Mouse (Mus musculus) left cerebral cortex, adult 2 months (tissue): ENCODE data around the gene Rtn3. TPM values are rescaled to one million over a fixed set of nuclear protein-coding genes. Genes with fewer than 3 reads are reported as not detected.
"Not testable (repeated sequence)": the region's sequence is repeated elsewhere in the genome, so short reads cannot be mapped to it uniquely, and the experiment has no call there.

Experiments
- DNase-seq, 2 experiments: peaks; one replicate each; pipeline ENCODE4 v3.0.0; 2021 to 2022; ENCODE audit warnings: low spot score in 2 of 2, mixed read lengths in 1 of 2; ENCODE audit errors: extremely low spot score in 1 of 2
- H3K27ac ChIP-seq: fragments of 200-600 bp; 2 replicates; pipeline ENCODE4 v1.8.1; 2022
- H3K4me3 ChIP-seq: fragments of 200-600 bp; 2 replicates; pipeline ENCODE4 v1.8.1; 2022
- CTCF ChIP-seq: fragments of 200-600 bp; IDR thresholded peaks from 2 replicates; pipeline ENCODE4 v1.8.1; 2022; ENCODE audit warnings: antibody characterized with exemption, mild to moderate bottlenecking, moderate library complexity
- intact Hi-C: fragments of 180-260 bp; cut with DNase I; formaldehyde crosslinking; loops from one replicate; pipeline ENCODE4 v1.15.1; 2025
- total RNA-seq, 2 experiments: library from RNA; stranded (reverse); gene quantifications; 2 replicates each; pipeline ENCODE4 v1.2.3; 2021

The Rtn3 gene
- total RNA-seq, 2 experiments from 2014 or later, result 792 to 823 TPM

DNA sequence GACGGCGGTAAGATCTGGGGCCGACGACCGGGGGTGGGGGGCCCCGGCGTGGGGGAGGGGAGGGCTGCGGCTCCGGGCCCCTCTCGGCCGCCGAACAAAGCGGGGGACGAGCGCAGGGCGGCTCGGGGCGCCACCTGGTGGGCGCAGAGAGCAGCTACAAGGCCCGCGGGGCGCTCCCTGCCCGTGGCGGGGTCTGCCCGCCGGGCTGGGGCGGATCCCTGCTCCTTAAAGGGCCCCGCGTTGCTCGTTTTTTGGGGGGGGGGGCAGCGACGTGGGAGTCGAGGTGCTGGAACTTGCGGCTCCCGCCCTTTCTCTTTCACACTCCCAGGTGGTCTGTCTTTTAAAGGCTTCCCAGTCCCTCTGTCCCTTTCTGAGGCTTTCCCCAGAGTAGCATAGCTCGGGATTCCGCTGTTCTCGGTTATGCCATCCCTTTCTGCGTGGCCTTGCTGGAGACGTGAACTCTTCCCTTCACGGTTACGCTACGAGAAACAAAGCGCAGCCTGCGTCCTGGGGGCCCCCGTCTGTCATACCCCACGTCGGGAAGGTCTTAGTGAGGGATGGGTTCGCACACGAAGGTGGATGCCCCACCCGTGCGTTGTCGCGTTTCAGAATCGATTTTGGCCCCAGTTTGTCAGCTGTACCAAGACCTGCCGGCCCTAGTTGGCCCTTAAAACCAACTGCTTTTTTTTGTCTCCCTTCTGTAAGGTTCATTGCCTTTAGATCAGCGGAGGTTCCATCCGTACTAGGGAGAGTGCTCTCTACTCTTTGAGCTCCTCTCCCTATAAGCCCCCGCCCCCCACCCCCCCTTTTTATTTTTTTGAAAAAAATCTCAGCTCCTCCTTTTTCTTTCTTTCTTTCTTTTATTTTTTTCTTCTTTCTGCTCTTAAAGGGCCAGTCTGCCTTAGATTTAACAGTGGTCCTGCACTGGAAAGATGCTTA lies 64.9 kb downstream of the Rtn3 start:
- TF ChIP-seq CTCF, result peak; percentile 88

DNA sequence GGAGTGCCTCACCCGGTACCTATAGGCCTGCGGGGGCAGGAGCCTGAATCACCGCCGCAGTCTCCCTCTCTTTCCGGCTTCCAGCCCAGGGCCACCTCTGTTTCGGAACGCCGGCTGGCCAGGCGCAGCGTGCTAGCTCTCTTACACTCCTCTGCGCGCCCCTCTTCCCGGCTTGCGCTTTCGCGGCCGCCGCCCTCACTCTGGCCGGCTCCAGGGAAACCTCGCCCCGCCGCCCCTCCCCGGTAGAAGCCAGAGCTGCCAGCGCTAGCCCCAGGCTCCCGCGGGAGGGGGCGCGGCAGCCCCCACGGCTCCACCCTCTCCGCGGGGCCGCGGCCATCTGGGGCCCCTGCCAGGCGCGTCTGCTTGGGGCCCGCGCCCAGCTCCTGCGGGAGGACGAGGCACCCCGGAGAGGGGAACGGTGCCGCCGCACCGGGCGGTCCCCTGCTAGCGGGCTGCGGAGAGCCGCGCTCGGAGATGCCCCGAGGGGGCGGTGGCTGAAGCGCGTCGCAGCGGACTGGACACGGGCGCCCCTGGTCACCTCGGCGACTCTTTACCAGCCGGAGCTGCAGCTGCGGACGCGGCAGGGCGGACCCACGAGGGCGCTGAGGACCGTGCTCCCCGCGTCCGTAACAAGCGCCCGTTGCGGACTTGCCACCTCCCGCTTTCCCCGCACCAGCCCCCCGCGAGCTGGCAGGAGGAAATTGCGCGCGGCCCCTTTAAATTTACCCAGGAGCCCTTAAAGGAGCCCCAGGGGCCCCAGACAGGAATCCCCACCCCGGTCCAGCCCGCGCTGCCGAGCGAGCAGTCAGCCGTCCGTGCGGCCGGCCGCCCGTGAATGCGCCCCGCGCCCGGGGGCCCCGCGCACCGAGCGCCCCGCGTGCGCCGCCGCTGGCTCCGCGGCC lies 66.0 kb downstream of the Rtn3 start, which contains the start of gene 2700081O15Rik:
Gene 2700081O15Rik, plus strand, starts transcription at position 792 of the 902 bp plus-strand sequence.
- Histone ChIP-seq H3K27ac (peak within 1 kb of the TSS; percentile 87), H3K4me3 (peak within 1 kb of the TSS; percentile 75)
- intact Hi-C loops, result loop anchor here (2.0 to 5.0 kb wide), 5 partner anchors 34 to 360 kb away; partner anchors contain the start of genes Macrod1, Mark2, Naa40 and Rcor2
- DNase-seq, result peak; percentile 75 to 76
- no peak for TF ChIP-seq CTCF

More for the DNA sequence above, 64.9 kb downstream of the Rtn3 start:
- intact Hi-C loops, result loop anchor here (1.0 to 5.0 kb wide), 6 partner anchors 35 to 361 kb away; partner anchors contain the start of genes Macrod1, Mark2, Naa40 and Rcor2
- Histone ChIP-seq H3K27ac (peak overlapping the region; percentile 81), H3K4me3 (peak overlapping the region; percentile 75)
- DNase-seq, result peak; percentile 83 to 88

GRCm38 (mm10) chr19:7415916-7416833 lies 66.9 kb downstream of the Rtn3 start:
- no peak for DNase-seq
- Histone ChIP-seq H3K4me3 (peak overlapping the region; percentile 75), H3K27ac (peak overlapping the region; percentile 87)
- TF ChIP-seq CTCF, result no peak
- intact Hi-C loops, result loop anchor here (2.0 to 5.0 kb wide), 5 partner anchors 33 to 359 kb away; partner anchors contain the start of genes Macrod1, Mark2, Naa40 and Rcor2

GRCm38 (mm10) chr19:7412361-7412760 lies 70.7 kb downstream of the Rtn3 start:
- no peak for DNase-seq
- H3K4me3 ChIP-seq, result no peak overlapping the region
- TF ChIP-seq CTCF, result no peak
- intact Hi-C loops, result no loop called here
- no peak overlapping the region for H3K27ac ChIP-seq

- intact Hi-C loops, result no loop called here
- H3K4me3 ChIP-seq, result no peak overlapping the region
- DNase-seq, result no peak
- H3K27ac ChIP-seq, result no peak overlapping the region
- TF ChIP-seq CTCF, result no peak
These were observed 78.4 kb downstream of the Rtn3 start for GRCm38 (mm10) chr19:7404623-7405229.

DNA sequence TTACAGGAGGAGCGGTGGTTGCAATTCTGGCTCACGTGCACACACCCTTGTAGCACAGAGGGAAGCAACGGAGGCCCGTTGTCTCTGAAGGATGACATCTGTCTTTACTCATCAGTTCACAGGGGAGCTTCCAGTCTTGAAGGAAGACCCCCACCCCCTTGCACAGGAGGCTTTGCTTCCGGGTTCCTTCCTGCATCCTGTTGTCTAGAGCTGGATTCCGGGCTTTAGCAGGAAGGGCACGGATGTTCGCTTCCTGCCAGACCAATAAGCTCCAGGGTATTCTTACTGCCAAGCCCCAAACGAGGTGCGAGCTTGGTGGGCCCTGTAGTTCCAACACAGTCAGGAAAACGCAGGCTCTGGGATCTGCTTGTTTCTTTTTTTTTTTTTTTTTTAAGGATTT lies 82.4 kb downstream of the Rtn3 start:
- no peak for TF ChIP-seq CTCF
- H3K4me3 ChIP-seq, result no peak overlapping the region
- no peak overlapping the region for H3K27ac ChIP-seq
- intact Hi-C loops, result no loop called here
- no peak for DNase-seq

GRCm38 (mm10) chr19:7398898-7399297 lies 84.2 kb downstream of the Rtn3 start:
- intact Hi-C loops, H3K27ac ChIP-seq, DNase-seq, H3K4me3 ChIP-seq: not testable (repeated sequence)

- DNase-seq, H3K27ac ChIP-seq, H3K4me3 ChIP-seq, intact Hi-C loops: not testable (repeated sequence)
- TF ChIP-seq CTCF, result peak; percentile 33
These were observed 85.9 kb downstream of the Rtn3 start for GRCm38 (mm10) chr19:7396867-7397826.

GRCm38 (mm10) chr19:7388488-7388887 lies 94.6 kb downstream of the Rtn3 start:
- Histone ChIP-seq H3K4me3 (no peak overlapping the region), H3K27ac (no peak overlapping the region)
- intact Hi-C loops, result no loop called here
- DNase-seq, result no peak
- TF ChIP-seq CTCF, result no peak
